Mouse (Mus musculus): ENCODE measurements at regions not wholly inside any gene's neighbourhood (a gene's known extent, or its start where the extent isn't known, plus 50 kb on each side); places are given as distances from the start of the nearest gene placed in this dataset.
A peak's percentile ranks its signal among the peaks of the same experiment; 100 is the strongest.

- no peaks in the 10 kb centered on the region for H3K4me1 ChIP-seq (ENCODE audit: control insufficient read depth, insufficient read depth, low read length)
Observed at GRCm38 (mm10) chr16:20804601-20805017, 70.3 kb upstream of the Thpo start.

GRCm38 (mm10) chr16:20803278-20803930 lies 69.1 kb upstream of the Thpo start:
- peak; percentile 18 for DNase-seq
- WGBS: 40% methylated on average over 7 of the region's 7 CpGs
- TF ChIP-seq POLR2A (IDR thresholded peaks at IDR 0.05; ENCODE audit: borderline replicate concordance, extremely low read depth, low read depth, low read length): no peak
- TF ChIP-seq CTCF (IDR thresholded peaks at IDR 0.05; ENCODE audit: insufficient read depth, low read length): no peak
- H3K4me3 ChIP-seq (replicated peaks; ENCODE audit: extremely low read depth, low read depth, low read length): no peak overlapping the region
- H3K4me1 ChIP-seq (ENCODE audit: control insufficient read depth, insufficient read depth, low read length): no peaks in the 10 kb centered on the region

More at GRCm38 (mm10) chr16:20804601-20805017, 70.3 kb upstream of the Thpo start:
- TF ChIP-seq POLR2A (IDR thresholded peaks at IDR 0.05; ENCODE audit: borderline replicate concordance, extremely low read depth, low read depth, low read length) (no peak), CTCF (IDR thresholded peaks at IDR 0.05; ENCODE audit: insufficient read depth, low read length) (peak; percentile 82)
- DNase-seq: peak; percentile 66
- peak overlapping the region; percentile 20 for H3K4me3 ChIP-seq (replicated peaks; ENCODE audit: extremely low read depth, low read depth, low read length)
- WGBS: under 1% methylated on average over 9 of the region's 10 CpGs

GRCm38 (mm10) chr16:20802724-20803123 lies 68.4 kb upstream of the Thpo start:
- DNase-seq: no peak
- Histone ChIP-seq H3K4me1 (ENCODE audit: control insufficient read depth, insufficient read depth, low read length) (no peaks in the 10 kb centered on the region), H3K4me3 (replicated peaks; ENCODE audit: extremely low read depth, low read depth, low read length) (no peak overlapping the region)
- TF ChIP-seq POLR2A (IDR thresholded peaks at IDR 0.05; ENCODE audit: borderline replicate concordance, extremely low read depth, low read depth, low read length) (no peak), CTCF (IDR thresholded peaks at IDR 0.05; ENCODE audit: insufficient read depth, low read length) (no peak)
- 83% methylated on average over 6 of the region's 6 CpGs for WGBS

- Histone ChIP-seq H3K4me3 (replicated peaks; ENCODE audit: extremely low read depth, low read depth, low read length) (no peak overlapping the region), H3K4me1 (ENCODE audit: control insufficient read depth, insufficient read depth, low read length) (no peaks in the 10 kb centered on the region)
- DNase-seq: no peak
- no peak for TF ChIP-seq POLR2A (IDR thresholded peaks at IDR 0.05; ENCODE audit: borderline replicate concordance, extremely low read depth, low read depth, low read length)
- TF ChIP-seq CTCF (IDR thresholded peaks at IDR 0.05; ENCODE audit: insufficient read depth, low read length): no peak
- 74% methylated on average over 3 of the region's 3 CpGs for WGBS
Observed at GRCm38 (mm10) chr16:20800038-20800437, 65.7 kb upstream of the Thpo start.

- WGBS: 63% methylated on average over 4 of the region's 4 CpGs
- Histone ChIP-seq H3K4me3 (replicated peaks; ENCODE audit: extremely low read depth, low read depth, low read length) (no peak overlapping the region), H3K4me1 (ENCODE audit: control insufficient read depth, insufficient read depth, low read length) (no peaks in the 10 kb centered on the region)
- TF ChIP-seq POLR2A (IDR thresholded peaks at IDR 0.05; ENCODE audit: borderline replicate concordance, extremely low read depth, low read depth, low read length): no peak
- DNase-seq: no peak
Observed at GRCm38 (mm10) chr16:20798115-20798514, 63.8 kb upstream of the Thpo start.

- WGBS: 64% methylated on average over 1 of the region's 1 CpGs
- Histone ChIP-seq H3K4me3 (replicated peaks; ENCODE audit: extremely low read depth, low read depth, low read length) (no peak overlapping the region), H3K4me1 (ENCODE audit: control insufficient read depth, insufficient read depth, low read length) (no peaks in the 10 kb centered on the region)
- TF ChIP-seq POLR2A (IDR thresholded peaks at IDR 0.05; ENCODE audit: borderline replicate concordance, extremely low read depth, low read depth, low read length) (no peak), CTCF (IDR thresholded peaks at IDR 0.05; ENCODE audit: insufficient read depth, low read length) (no peak)
- no peak for DNase-seq
Observed at GRCm38 (mm10) chr16:20794721-20795120, 60.4 kb upstream of the Thpo start.

Measured in lung, adult 2 months (tissue).